Mouse (Mus musculus) layer of hippocampus, postnatal 14 days (tissue): ENCODE measurements around the gene Mphosph9. TPM values are rescaled to one million over a fixed set of nuclear protein-coding genes. Genes with fewer than 3 reads are reported as not detected.

Experiments used
- DNase-seq, 2 experiments: peaks; one replicate each; pipeline ENCODE4 v3.0.0; 2021 to 2022; ENCODE audit warnings: low spot score in 2 of 2, mixed read lengths in 1 of 2
- total RNA-seq, 2 experiments: library from RNA; stranded (reverse); gene quantifications; 2 replicates each; pipeline ENCODE4 v1.2.3; 2021

Mphosph9 gene
- total RNA-seq, 2 experiments from 2014 or later: 15.0 to 17.8 TPM

DNA sequence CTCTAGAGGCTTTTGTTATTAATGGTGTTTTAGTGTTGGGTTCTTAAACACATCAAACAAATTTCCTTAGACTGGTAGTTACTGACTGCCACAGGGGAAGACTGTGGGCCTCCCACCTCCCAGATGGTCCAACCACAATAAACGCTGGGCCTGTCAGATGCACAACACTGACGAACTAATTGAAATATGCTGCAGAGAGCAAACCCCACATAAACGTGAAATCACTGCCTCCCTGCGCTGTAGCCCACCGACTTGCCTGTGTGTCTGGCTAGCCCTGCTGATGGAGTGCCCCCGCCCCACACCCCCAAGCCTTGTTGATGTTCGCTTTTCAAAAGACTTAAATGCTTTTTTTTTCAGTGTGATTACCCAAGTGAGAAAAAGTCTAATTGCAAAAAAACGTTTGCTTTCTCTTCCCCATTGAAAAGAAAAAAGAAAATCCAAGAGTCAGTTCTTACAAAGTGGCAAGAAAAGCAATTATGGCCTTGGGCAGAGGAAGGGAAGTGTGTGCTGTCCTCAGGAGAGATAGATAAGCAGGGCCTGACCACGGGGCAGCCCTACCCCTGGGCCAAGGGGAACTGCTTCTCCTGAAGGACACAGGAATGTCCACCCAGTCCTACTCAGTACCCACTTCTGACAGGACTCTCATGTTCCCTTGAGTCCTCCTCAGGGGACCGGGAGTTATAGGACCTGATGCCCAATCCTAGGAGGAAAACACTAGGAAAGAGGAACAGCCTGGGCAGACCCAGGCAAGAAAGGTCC is 85.9 kb downstream of the Mphosph9 start:
- peak in 1 of 2 experiments; percentile 57 for DNase-seq

- no peak for DNase-seq
Observed at GRCm38 (mm10) chr5:124240841-124241685, 86.7 kb downstream of the Mphosph9 start.

DNA sequence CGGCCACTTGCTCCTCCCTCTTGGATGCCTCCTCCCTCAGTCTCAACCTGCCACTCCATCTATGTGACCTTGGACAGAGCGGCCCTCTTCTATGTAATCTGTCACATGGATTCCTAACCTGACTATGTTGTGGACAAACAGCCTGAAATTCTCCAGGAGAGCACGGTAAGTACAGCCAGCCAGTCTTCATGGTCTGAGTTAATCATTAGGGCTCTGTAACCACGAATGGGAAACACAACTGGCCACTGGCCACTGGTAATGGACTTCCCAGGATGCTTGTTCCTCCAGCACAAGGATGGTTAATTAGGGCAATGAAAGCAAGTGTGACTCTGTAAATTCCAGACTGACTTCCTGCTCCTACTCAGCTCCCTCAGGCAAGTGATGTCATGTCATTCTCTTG is 91.6 kb downstream of the Mphosph9 start:
- no peak for DNase-seq

- DNase-seq: no peak
Observed at GRCm38 (mm10) chr5:124234778-124235177, 93.0 kb downstream of the Mphosph9 start.

GRCm38 (mm10) chr5:124233874-124234661 is 93.7 kb downstream of the Mphosph9 start:
- DNase-seq: no peak

- no peak for DNase-seq
Observed at GRCm38 (mm10) chr5:124233144-124233465, 94.7 kb downstream of the Mphosph9 start.

GRCm38 (mm10) chr5:124232360-124233143 is 95.2 kb downstream of the Mphosph9 start:
- no peak for DNase-seq

DNA sequence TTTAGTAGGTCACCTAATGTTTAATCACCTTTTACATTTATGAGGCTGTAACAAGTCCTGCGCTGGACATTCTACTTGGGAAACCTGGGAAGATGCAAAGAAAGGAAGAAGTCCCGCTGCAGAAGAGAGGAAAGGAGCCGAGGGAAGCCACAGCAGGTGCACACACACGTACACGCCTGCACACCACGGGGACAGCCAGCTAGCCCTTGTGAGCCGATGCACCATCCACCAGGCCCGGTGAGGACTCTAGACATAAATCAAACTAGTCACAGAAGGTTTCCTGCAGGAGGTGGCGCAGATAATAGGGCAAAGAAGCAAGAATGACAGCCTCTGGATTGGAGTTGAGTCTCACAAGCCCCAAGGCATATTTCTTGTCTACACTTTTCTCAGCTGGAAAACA is 97.3 kb downstream of the Mphosph9 start:
- DNase-seq: no peak

- no peak for DNase-seq
Observed at GRCm38 (mm10) chr5:124227193-124227592, 100.6 kb downstream of the Mphosph9 start.

GRCm38 (mm10) chr5:124226494-124226893 is 101.3 kb downstream of the Mphosph9 start:
- no peak for DNase-seq

- DNase-seq: no peak
Observed at GRCm38 (mm10) chr5:124225891-124226290, 101.9 kb downstream of the Mphosph9 start.

DNA sequence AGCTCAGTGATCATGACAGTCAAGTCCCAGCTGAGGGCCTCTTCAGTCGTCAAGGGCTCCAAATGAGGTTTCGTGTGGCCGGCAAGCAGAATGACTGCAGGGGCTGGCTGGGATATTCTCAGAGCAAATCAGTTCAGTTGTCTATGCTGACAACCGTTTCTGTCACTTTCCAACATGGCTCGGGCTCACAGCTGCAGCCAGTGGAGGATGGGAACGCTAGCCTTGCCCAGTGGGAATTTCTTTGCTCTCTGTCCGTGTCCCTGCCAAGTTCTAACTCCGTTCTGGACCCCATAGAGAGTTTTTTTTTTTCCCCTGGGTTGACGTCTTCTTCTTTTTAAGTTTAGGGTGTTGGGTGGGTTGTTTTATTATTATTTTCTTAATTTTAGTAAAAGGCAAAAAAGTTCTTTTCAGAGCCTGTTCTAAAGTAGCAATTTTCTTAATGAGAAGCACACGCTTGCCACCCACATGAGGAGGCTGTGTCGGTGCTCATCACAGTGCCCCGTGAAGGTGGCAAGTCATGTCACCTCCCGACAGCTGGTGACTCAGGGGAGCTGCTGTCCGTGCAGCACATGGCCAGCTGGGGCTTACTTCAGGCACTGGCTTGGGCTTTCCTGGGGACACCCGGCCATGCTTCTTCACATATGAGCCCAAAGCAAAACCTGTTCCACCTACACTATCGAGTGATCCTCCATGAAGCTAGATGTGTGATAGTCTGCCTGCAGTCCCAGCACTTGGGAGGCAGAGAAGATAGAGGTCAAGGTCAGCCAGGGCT is 103.3 kb downstream of the Mphosph9 start:
- DNase-seq: no peak

DNA sequence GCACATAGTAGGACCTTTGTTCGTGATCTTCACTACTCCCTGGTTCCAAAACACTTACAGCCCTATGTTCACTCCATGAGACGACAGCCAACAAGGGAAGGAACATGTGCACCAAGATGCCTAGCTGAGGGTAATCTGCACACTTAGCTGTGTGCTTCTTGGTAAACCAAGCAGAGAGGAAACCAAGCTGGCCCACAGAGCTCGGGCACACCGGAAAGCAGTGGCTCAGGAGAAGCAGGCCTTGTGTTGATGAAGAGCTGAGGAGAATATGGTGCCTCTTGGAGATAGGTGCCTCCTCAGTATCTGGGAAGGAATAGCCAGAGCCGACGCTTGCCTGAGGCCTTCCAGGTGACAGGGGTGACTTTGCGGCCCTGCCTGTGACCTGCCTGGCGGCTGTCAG is 104.2 kb downstream of the Mphosph9 start:
- DNase-seq: no peak

DNA sequence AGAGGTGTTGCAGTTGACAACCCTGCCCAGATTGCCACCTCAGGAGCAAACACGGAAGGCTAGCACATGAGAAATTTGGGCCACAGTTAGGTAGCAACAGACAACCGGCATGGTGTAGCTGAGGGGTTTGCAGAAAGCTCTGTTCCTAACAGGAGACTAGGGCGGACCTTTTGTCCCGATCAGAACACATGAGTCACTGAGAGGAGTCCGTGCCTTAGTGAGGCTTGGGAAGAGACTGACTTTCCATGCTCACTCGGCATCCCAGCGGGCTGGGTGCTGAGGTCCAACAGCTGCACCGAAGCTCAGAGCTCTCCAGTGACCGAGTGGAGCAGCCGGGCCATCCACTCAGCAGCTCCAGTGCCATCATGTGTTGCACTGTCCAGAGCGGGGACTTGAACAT is 105.1 kb downstream of the Mphosph9 start:
- DNase-seq: no peak

- DNase-seq: no peak
Observed at GRCm38 (mm10) chr5:124221736-124222040, 106.1 kb downstream of the Mphosph9 start.

GRCm38 (mm10) chr5:124221037-124221735 is 106.6 kb downstream of the Mphosph9 start:
- DNase-seq: peak; percentile 73 to 91

DNA sequence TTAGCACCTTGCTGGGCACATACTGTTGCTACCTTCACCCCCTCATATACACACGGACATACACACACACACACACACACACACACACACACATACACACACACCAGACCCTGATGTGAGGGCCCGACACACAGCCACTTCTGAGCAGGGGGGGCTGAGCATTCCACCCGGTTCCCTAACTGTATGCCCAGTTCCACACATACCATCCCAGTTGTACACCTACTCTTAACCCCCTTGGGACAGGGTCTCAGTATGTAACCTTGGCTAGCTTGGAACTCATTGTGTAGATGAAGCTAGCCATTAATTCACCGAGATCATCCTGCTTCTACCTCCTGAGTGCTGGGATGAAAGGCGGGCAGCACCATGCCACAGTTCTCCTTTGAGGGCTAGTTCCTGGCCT is 107.2 kb downstream of the Mphosph9 start:
- DNase-seq: no peak

GRCm38 (mm10) chr5:124219431-124219830 is 108.3 kb downstream of the Mphosph9 start:
- no peak for DNase-seq

DNA sequence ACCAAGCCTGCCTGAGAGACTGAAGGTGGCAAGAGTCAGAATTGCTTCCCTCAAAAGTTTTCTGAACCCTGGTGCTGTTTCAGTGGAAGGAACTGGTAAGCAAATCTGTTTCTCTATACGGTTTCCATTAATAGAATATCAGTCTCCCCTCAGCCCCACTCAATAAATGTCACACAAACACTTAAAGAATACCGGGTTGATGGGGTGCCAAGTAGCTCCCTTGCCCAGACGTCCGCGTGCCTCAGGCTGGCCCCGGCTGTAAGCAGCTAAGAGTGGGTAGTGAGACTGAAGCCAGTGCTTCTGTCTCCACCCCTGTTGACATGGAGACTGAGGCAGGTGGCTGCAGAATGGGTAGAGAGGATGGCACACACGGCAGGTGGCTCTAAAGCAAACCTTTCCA is 108.8 kb downstream of the Mphosph9 start:
- no peak for DNase-seq
